Mouse (Mus musculus) brain, embryonic 14.5 days (tissue): ENCODE data around the gene Zkscan4.

Experiments used
- CTCF ChIP-seq: fragments of 200-500 bp; IDR thresholded peaks from 2 replicates; pipeline ENCODE4 v1.5.1; 2012; ENCODE audit warnings: inconsistent platforms, mild to moderate bottlenecking, moderate library complexity, borderline replicate concordance; ENCODE audit not compliant: insufficient read depth, insufficient read length; ENCODE audit errors: extremely low read depth
- POLR2A ChIP-seq: fragments of 200-500 bp; IDR thresholded peaks from 2 replicates; pipeline ENCODE4 v1.6.1; 2012; ENCODE audit warnings: mild to moderate bottlenecking, inconsistent platforms, borderline replicate concordance; ENCODE audit not compliant: poor library complexity, insufficient read depth, insufficient read length, severe bottlenecking; ENCODE audit errors: extremely low read depth

GRCm38 (mm10) chr13:21506221-21506649 is 27.5 kb downstream of the Zkscan4 start:
- TF ChIP-seq POLR2A (no peak), CTCF (no peak)
